In the genomic region with DNA sequence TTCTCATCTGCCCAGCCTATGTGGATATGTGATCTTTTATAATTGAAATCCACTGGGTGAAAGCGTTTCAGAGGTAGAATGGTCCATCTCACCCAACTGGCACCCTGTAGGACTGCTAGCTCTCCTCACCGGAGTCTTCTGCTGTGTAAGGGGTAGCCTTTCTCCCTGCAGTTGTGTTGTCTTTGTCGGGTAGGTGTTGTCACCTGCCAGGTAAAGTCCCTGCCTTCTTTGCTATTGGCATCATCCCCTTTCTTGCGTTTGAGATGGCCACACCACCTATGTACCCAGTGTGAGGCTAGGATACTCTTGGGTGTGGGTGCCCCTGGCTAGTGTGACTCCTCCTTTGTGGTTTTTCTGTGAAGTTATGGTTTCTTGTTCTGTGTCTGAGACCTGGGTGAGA, we compare ENCODE assay signal across 8 mouse cellular contexts. TPM values are rescaled to one million over a fixed set of nuclear protein-coding genes. Genes with fewer than 3 reads are reported as not detected.
DNase-seq lines count a peak whose midpoint lies in the region; ATAC-seq and TF ChIP-seq lines count a peak whose summit lies in the region.

No protein-coding gene starts in this region.

- intact Hi-C loops in gastrocnemius, postnatal 14 days (cut with DNase I; ENCODE audit: low total_unique reads) = no loop called here

- TF ChIP-seq EP300 in lung, postnatal 0 days (IDR thresholded peaks at IDR 0.05) = no peak

- 58% methylated on average over 4 of the region's 4 CpGs for WGBS in lung, postnatal 0 days
- 73% methylated on average over 4 of the region's 4 CpGs for WGBS in forebrain, embryonic 12.5 days
- WGBS in limb, embryonic 13.5 days = 73% methylated on average over 4 of the region's 4 CpGs
- WGBS in small intestine, adult 2 months = 22% methylated on average over 4 of the region's 4 CpGs

- DNase-seq in lung, postnatal 0 days (ENCODE audit: low spot score) = no peak
- DNase-seq in lung, postnatal 10 days = no peak
- no peak for DNase-seq in gastrocnemius, postnatal 14 days
- no peak for DNase-seq in right cerebral cortex, postnatal 36 days (ENCODE audit: low spot score in 2 of 2)
- no peak for DNase-seq in lung, postnatal 25 days (ENCODE audit: low spot score)

- H3K9me3 ChIP-seq in lung, postnatal 0 days (ENCODE audit: low read length) = no peaks in the 10 kb centered on the region
- no peaks in the 10 kb centered on the region for H3K9me3 ChIP-seq in forebrain, embryonic 12.5 days
- H3K9me3 ChIP-seq in limb, embryonic 13.5 days = no peaks in the 10 kb centered on the region

- H3K36me3 ChIP-seq in lung, postnatal 0 days (ENCODE audit: insufficient read depth, low read length) = peaks cover 10% of the 10 kb centered on the region; the same call in 1 of the 2 replicates
- peaks cover 31% of the 10 kb centered on the region for H3K36me3 ChIP-seq in forebrain, embryonic 12.5 days (replicated peaks)
- peaks cover 42% of the 10 kb centered on the region for H3K36me3 ChIP-seq in limb, embryonic 13.5 days
- H3K36me3 ChIP-seq in small intestine, adult 2 months (ENCODE audit: control insufficient read depth, insufficient read depth, low read length) = peaks cover 11% of the 10 kb centered on the region

- TF ChIP-seq POLR2A in small intestine, adult 2 months (IDR thresholded peaks at IDR 0.05; ENCODE audit: low read depth, low read length) = no peak

- no peak for ATAC-seq in lung, postnatal 0 days
- ATAC-seq in forebrain, embryonic 12.5 days (ENCODE audit: low FRiP score) = no peak
- no peak for ATAC-seq in limb, embryonic 13.5 days (ENCODE audit: low FRiP score, low read depth)

- H3K27ac ChIP-seq in lung, postnatal 0 days (ENCODE audit: low read length) = no peak overlapping the region
- no peak overlapping the region for H3K27ac ChIP-seq in forebrain, embryonic 12.5 days
- no peak overlapping the region for H3K27ac ChIP-seq in limb, embryonic 13.5 days
- H3K27ac ChIP-seq in small intestine, adult 2 months (ENCODE audit: insufficient read depth, low read depth, low read length) = no peak overlapping the region

- peak overlapping the region; percentile 99 for H3K9ac ChIP-seq in lung, postnatal 0 days (replicated peaks; ENCODE audit: low read depth)
- H3K9ac ChIP-seq in forebrain, embryonic 12.5 days = peak overlapping the region; percentile 99
- H3K9ac ChIP-seq in limb, embryonic 13.5 days = peak overlapping the region; percentile 99

- peaks cover 14% of the 10 kb centered on the region for H3K4me1 ChIP-seq in lung, postnatal 0 days (ENCODE audit: insufficient read depth, low read depth, low read length)
- H3K4me1 ChIP-seq in forebrain, embryonic 12.5 days = peaks cover 39% of the 10 kb centered on the region
- H3K4me1 ChIP-seq in limb, embryonic 13.5 days = peaks cover 38% of the 10 kb centered on the region
- H3K4me1 ChIP-seq in small intestine, adult 2 months (ENCODE audit: control insufficient read depth, insufficient read depth, insufficient read length, low read length) = peaks cover 10% of the 10 kb centered on the region; the same call in 1 of the 2 replicates

- peak overlapping the region; percentile 93 for H3K4me2 ChIP-seq in lung, postnatal 0 days (replicated peaks; ENCODE audit: low read depth, low read length)
- H3K4me2 ChIP-seq in forebrain, embryonic 12.5 days = peak overlapping the region; percentile 94
- peak overlapping the region; percentile 89 for H3K4me2 ChIP-seq in limb, embryonic 13.5 days (replicated peaks)

- H3K4me3 ChIP-seq in lung, postnatal 0 days (ENCODE audit: low read depth, low read length) = peak overlapping the region; percentile 98; the same call in 1 of the 2 replicates
- peak overlapping the region; percentile 98 for H3K4me3 ChIP-seq in forebrain, embryonic 12.5 days (replicated peaks)
- H3K4me3 ChIP-seq in limb, embryonic 13.5 days = peak overlapping the region; percentile 98
- peak overlapping the region; percentile 96 for H3K4me3 ChIP-seq in small intestine, adult 2 months (ENCODE audit: low read depth, low read length)

- no peak for TF ChIP-seq CTCF in lung, postnatal 0 days (IDR thresholded peaks at IDR 0.05)
- TF ChIP-seq CTCF in small intestine, adult 2 months (IDR thresholded peaks at IDR 0.05; ENCODE audit: extremely low read depth, insufficient read length, insufficient replicate concordance, low read depth, low read length) = no peak

- no peaks in the 10 kb centered on the region for H3K27me3 ChIP-seq in lung, postnatal 0 days (replicated peaks; ENCODE audit: insufficient read depth, low read length)
- no peaks in the 10 kb centered on the region for H3K27me3 ChIP-seq in forebrain, embryonic 12.5 days
- no peaks in the 10 kb centered on the region for H3K27me3 ChIP-seq in limb, embryonic 13.5 days
- no peaks in the 10 kb centered on the region for H3K27me3 ChIP-seq in small intestine, adult 2 months (ENCODE audit: control insufficient read depth, insufficient read depth, low read length)

RNA-seq across cellular contexts. Expression of gene Cnot3, which starts 1.6 kb away (rescaled TPM):
- 23.9 and 24.4 TPM in 2 replicates for polyA plus RNA-seq in lung, postnatal 0 days (2015; fragmentation: Nextera tagmentation; extraction: Ambion mirVana)
- polyA plus RNA-seq in forebrain, embryonic 12.5 days (2016; fragmentation: Nextera tagmentation; extraction: Ambion mirVana) = 62.6 and 71.7 TPM in 2 replicates
- 63.7 and 66.8 TPM in 2 replicates for polyA plus RNA-seq in limb, embryonic 13.5 days (2015; fragmentation: Nextera tagmentation; extraction: Ambion mirVana)
- polyA plus RNA-seq in small intestine, adult 2 months (2012; rRNA removed) = 48.3 and 88.2 TPM in 2 replicates
- total RNA-seq in gastrocnemius, postnatal 14 days (2021) = 10 to 100 TPM; 18.0 to 22.3 TPM

RNA-seq across cellular contexts. Expression of gene Prpf31, which starts 16.9 kb away (rescaled TPM):
- polyA plus RNA-seq in lung, postnatal 0 days (2015; fragmentation: Nextera tagmentation; extraction: Ambion mirVana) = 36.6 and 39.0 TPM in 2 replicates
- 140 and 149 TPM in 2 replicates for polyA plus RNA-seq in forebrain, embryonic 12.5 days (2016; fragmentation: Nextera tagmentation; extraction: Ambion mirVana)
- 121 and 124 TPM in 2 replicates for polyA plus RNA-seq in limb, embryonic 13.5 days (2015; fragmentation: Nextera tagmentation; extraction: Ambion mirVana)
- 9.4 and 16.7 TPM in 2 replicates for polyA plus RNA-seq in small intestine, adult 2 months (2012; rRNA removed)
- 10 to 100 TPM; 24.7 to 27.4 TPM for total RNA-seq in gastrocnemius, postnatal 14 days (2021)

RNA-seq across cellular contexts. Expression of gene Tfpt, which starts 16.9 kb away (rescaled TPM):
- 16.3 and 16.7 TPM in 2 replicates for polyA plus RNA-seq in lung, postnatal 0 days (2015; fragmentation: Nextera tagmentation; extraction: Ambion mirVana)
- 32.0 and 34.4 TPM in 2 replicates for polyA plus RNA-seq in forebrain, embryonic 12.5 days (2016; fragmentation: Nextera tagmentation; extraction: Ambion mirVana)
- polyA plus RNA-seq in limb, embryonic 13.5 days (2015; fragmentation: Nextera tagmentation; extraction: Ambion mirVana) = 29.5 and 29.8 TPM in 2 replicates
- polyA plus RNA-seq in small intestine, adult 2 months (2012; rRNA removed) = 2.2 and 6.9 TPM in 2 replicates
- 10 to 100 TPM; 11.5 to 14.6 TPM for total RNA-seq in gastrocnemius, postnatal 14 days (2021)

RNA-seq across cellular contexts. Expression of gene Leng1, which starts 19.0 kb away (rescaled TPM):
- 16.0 and 16.4 TPM in 2 replicates for polyA plus RNA-seq in lung, postnatal 0 days (2015; fragmentation: Nextera tagmentation; extraction: Ambion mirVana)
- 20.4 and 21.7 TPM in 2 replicates for polyA plus RNA-seq in forebrain, embryonic 12.5 days (2016; fragmentation: Nextera tagmentation; extraction: Ambion mirVana)
- polyA plus RNA-seq in limb, embryonic 13.5 days (2015; fragmentation: Nextera tagmentation; extraction: Ambion mirVana) = 19.0 and 20.3 TPM in 2 replicates
- polyA plus RNA-seq in small intestine, adult 2 months (2012; rRNA removed) = 2.4 and 5.1 TPM in 2 replicates
- 1 to 10 TPM; 4.8 to 5.6 TPM for total RNA-seq in gastrocnemius, postnatal 14 days (2021)

RNA-seq across cellular contexts. Expression of gene Ndufa3, which starts 29.5 kb away (rescaled TPM):
- 443 and 505 TPM in 2 replicates for polyA plus RNA-seq in lung, postnatal 0 days (2015; fragmentation: Nextera tagmentation; extraction: Ambion mirVana)
- polyA plus RNA-seq in forebrain, embryonic 12.5 days (2016; fragmentation: Nextera tagmentation; extraction: Ambion mirVana) = 304 and 322 TPM in 2 replicates
- 435 and 440 TPM in 2 replicates for polyA plus RNA-seq in limb, embryonic 13.5 days (2015; fragmentation: Nextera tagmentation; extraction: Ambion mirVana)
- 238 and 337 TPM in 2 replicates for polyA plus RNA-seq in small intestine, adult 2 months (2012; rRNA removed)
- total RNA-seq in gastrocnemius, postnatal 14 days (2021) = 100 to 1,000 TPM; 731 to 849 TPM
